Mouse (Mus musculus) mouse embryonic stem cell (cell line): Measurements from ENCODE around the gene Frs2.

Experiments used
- in situ Hi-C, 2 experiments: fragments of 300-500 bp; cut with MboI; formaldehyde crosslinking; loops; 1 replicate in 1 of 2; 3 replicates in 1 of 2; pipeline ENCODE4 v1.14.3; 2019 to 2020; ENCODE audit warnings: low sequenced_read_pairs in 2 of 2, low pct_unique_long_range_greater_than_20kb in 1 of 2, mixed read lengths in 1 of 2; ENCODE audit not compliant: unreplicated experiment in 1 of 2

Gene Frs2

DNA sequence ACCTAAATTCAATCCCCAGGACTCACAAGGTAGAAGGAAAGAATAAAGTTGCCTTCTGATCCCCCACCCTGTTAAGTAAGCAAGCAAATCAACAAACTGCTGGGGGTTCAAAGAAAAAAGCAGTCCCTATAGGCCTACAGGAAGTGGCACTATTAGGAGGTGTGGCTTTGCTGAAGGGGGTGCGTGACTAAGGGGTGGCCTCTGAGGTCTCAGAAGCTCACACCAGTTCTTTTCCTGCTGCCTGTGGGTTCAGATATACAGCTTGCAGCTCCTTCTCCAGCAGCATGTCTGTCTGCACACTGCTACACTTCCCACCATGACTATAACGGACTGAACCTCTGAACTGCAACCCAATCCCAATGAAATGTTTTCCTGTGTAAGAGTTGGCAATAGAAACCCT is 35.8 kb downstream of the Frs2 start:
- in situ Hi-C loops = no loop called here

- in situ Hi-C loops = no loop called here
Measured at GRCm38 (mm10) chr10:117111455-117111854, 36.9 kb downstream of the Frs2 start.

DNA sequence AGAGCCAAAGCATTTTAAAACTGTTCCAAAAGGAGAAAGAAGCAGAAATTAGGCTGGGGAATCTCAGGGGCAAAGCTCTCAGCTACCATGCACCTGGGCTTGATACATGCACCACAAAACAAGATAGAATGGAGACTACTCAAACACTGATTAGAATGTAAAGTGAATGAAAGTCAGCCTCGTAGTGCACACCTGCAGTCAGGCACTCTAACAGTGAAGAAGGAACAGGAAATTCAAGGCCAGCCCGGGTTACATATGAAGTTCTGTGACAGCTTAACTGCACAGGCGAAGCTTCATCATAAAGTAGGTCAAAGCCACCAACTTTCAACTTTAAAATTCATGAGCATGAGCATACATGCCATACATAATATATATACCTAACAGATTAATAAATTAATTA is 38.1 kb downstream of the Frs2 start:
- in situ Hi-C loops = no loop called here

GRCm38 (mm10) chr10:117106686-117107085 is 41.6 kb downstream of the Frs2 start:
- in situ Hi-C loops = no loop called here

- in situ Hi-C loops = no loop called here
Measured at GRCm38 (mm10) chr10:117106244-117106643, 42.1 kb downstream of the Frs2 start.

DNA sequence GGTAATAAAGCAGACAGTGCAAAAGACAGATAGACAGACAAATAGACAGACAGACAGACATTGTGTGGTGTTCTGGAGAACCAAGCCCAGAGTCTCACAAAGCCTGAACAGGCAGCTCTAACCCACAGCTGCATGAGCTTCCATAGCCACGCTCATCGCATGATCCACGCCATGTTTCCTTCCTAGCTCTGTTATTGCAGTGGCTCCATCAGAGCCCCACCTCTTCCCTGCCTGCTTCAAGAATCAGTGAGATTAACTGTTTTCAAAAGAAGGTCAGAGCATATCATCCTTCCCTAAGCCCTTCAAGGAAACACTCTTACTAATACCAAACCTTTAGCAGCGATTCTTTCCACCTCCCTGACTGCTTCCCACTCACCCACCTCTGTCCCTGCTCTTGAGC is 43.3 kb downstream of the Frs2 start:
- in situ Hi-C loops = no loop called here

DNA sequence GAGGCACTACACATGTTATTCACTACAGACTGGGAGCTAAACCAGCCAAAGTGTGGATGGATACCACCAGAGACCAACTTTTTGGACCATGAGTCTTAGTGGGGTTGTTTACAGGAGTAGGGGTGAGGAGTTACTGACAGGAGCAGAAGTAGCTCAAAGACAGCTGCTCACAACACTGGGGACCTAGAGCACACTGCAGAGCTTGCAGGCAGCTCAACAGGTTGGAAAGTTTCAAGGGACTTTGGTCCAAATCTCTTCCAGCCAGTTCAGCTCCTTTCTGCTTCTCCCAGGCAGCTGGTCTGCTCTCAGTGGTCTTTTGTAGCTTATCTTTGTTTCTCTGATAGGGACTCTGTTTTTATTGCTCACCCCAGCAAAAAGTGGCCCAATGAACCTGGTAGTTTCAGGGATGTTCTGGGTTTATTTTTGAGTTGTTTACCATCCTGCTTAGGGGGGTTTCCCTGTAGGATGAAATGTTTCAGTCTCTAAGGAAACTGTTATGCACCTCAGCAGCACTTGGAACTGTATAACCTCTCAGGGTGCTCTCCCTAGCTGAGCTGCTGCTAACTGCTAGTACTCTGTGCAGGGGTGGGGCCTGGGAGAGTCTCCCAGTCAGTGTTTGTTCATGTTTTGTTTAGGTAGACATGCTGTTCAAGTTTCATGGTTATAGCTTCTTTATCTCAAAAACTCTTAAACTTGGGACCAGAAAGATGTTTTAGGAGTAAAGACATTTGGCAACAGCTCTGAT is 44.3 kb downstream of the Frs2 start:
- in situ Hi-C loops = no loop called here

DNA sequence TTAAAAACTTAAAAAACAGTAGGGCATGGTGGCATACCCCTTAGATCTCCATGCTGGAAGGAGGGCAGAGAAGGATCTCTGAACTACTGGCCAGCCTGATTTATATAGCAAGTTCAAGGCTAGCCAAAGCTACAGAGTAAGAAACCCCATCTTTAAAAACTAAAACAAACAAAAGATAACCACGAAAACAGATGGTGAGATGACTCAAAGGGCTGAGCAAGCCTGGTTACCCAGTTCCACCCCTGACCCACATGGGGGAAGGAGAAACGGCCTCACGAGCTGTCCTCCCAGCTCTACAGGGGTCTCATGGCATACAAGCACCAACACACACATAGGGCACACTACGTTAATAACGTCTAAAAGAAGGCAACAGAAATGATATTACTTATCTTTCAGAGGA is 48.2 kb downstream of the Frs2 start:
- in situ Hi-C loops = no loop called here

DNA sequence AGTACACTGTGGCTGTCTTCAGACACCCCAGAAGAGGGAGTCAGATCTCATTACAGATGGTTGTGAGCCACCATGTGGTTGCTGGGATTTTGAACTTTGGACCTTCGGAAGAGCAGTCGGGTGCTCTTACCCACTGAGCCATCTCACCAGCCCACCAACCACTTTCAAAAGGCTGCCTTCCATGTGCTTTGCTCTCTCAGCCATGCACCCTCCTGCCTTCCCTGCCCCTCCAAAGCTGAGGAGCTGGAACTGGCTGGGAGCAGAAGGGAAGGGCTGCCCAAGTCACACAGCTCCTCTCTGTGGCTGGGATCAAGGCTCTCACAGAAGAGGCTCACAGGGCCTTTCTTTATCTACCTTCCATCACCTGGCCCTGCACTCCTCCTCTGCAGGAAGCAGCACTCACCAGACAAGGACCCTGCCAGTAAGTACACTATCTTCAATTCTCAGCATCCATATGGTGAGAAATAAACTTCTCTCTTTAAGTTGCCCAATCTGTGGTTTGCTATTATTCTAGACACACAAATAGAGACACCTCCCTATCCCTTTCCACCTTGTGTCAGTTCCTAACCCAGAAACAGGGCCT is 51.1 kb downstream of the Frs2 start:
- in situ Hi-C loops = no loop called here

GRCm38 (mm10) chr10:117096096-117096495 is 52.2 kb downstream of the Frs2 start:
- in situ Hi-C loops = no loop called here

DNA sequence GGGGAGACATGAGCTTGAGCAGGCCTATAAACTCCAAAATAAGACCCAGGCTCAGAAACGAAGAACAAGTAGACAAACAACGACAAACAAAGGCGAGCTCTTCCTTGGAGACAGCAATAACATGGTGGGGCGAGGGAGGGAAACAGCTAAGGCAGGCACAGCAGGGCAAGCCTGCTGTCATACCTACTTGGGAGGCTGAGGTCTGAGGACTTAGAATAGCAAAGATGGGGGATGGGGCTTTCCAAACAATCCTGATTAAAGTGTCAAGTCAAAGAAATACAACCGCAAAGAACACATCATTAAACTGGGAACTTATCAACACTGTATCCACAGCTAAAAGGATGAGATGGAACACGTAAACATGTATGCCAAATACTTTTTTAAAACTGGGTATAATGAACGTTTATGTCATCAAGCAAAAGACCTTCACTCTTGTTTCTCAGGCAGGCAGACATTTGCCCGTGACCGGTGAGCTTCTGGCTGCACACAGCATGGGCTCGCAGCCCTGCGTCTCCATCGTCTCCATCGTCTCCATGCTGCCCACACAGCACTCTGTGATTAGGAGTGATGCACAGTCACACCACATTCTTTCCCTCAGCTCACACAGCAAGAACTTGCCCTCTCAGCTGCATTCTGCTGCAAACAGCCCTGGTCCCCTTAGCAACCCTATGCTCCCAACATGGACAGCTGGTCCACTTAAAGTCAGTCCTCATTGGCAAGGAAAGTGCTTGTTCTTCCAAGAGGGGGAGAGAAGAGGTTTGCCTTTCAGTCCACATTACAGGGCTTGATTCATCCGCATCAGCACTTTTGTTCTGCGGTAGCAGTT is 53.6 kb downstream of the Frs2 start:
- in situ Hi-C loops = no loop called here

GRCm38 (mm10) chr10:117089628-117090027 is 58.7 kb downstream of the Frs2 start:
- in situ Hi-C loops = no loop called here

DNA sequence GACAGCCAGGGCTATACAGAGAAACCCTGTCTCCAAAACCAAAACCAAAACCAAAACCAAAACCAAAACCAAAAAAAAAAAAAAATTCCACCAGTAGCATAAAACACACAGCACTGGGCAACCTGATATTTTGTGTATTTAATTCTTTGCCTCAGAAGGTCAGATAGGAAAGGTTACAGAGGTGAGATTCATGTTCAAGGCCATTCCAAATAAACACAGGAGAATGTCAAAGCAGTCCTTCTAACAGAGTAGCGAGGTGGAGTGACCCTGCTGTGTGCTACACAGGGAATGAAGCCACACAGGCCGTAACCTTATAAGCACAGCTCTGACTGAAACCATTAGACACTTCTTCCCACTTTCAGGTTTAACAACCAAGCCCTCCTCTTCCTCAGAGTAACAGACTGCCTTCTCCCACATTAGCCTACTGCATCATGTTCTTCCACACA is 66.4 kb downstream of the Frs2 start:
- in situ Hi-C loops = no loop called here

GRCm38 (mm10) chr10:117081326-117081725 is 67.0 kb downstream of the Frs2 start:
- in situ Hi-C loops = no loop called here

- in situ Hi-C loops = no loop called here
Measured at GRCm38 (mm10) chr10:117078284-117078683, 70.0 kb downstream of the Frs2 start.

- in situ Hi-C loops = loop anchor here in 1 of 2 experiments (25.0 kb wide), 1 partner anchor 614 kb away; no protein-coding TSS in a partner anchor
Measured at GRCm38 (mm10) chr10:117073176-117073575, 75.2 kb downstream of the Frs2 start.

DNA sequence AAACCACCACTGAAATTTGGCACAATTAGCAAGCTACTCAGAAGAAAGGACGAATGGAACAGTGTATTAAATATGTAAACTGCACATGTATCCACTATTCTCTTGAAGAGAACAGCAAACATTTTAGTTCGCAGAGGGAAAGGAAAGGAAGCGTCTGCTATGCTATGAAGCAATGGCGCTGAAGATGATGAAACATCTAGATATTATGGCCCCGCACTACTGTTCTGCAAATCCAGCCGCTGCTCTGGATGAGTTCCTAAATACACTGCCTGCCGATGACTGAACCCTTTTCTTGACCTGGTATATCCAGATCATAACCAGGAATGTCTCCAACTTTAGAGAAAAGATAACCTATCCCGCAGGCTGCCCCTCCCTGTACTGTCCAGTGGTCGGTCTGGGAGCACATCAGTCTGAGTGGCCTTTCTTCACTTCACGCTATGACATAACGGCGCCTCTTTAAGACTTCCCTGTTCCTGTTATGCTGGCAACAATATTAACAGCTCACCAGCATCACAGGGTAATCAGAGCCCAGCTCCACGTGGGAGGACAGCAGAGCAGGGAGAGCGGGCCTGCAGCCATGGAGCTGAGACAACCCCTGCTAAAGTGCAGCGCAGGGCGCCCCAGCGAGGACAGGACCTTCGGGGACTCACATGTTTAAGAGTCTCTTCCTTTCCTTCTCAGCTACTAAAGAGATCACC is 76.0 kb downstream of the Frs2 start:
- in situ Hi-C loops = loop anchor here in 1 of 2 experiments (25.0 kb wide), 1 partner anchor 615 kb away; no protein-coding TSS in a partner anchor

DNA sequence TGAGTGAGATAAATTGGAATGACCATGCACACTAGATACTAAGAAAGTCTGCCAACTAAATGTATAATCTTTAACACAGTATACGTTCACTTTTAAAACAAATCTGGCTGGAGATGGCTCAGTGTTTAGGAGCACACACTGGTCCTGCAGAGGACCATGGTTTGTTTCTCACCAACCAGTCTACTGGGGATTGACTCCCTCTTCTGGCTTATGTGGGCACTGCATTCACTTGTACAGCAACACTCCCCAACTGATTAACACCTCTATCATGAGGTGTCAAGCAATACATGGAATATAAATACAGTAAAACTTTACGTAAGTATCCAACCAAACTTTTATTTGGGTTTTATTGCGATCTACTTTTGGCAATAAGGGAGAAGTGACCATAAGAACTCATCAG is 79.2 kb downstream of the Frs2 start:
- in situ Hi-C loops = loop anchor here in 1 of 2 experiments (25.0 kb wide), 1 partner anchor 618 kb away; no protein-coding TSS in a partner anchor

GRCm38 (mm10) chr10:117064076-117064475 is 84.3 kb downstream of the Frs2 start:
- in situ Hi-C loops = loop anchor here in 1 of 2 experiments (25.0 kb wide), 1 partner anchor 623 kb away; no protein-coding TSS in a partner anchor
